Mouse (Mus musculus) left cerebral cortex, adult 8-10 months (tissue): ENCODE measurements around the gene Hacd1. TPM values are rescaled to one million over a fixed set of nuclear protein-coding genes. Genes with fewer than 3 reads are reported as not detected.
A peak's percentile ranks its signal among the peaks of the same experiment; 100 is the strongest.
"Not testable (repeated sequence)": the region's sequence is repeated elsewhere in the genome, so short reads cannot be mapped to it uniquely, and the experiment has no call there.

Source experiments
- DNase-seq, 2 experiments: peaks; one replicate each; pipeline ENCODE4 v3.0.0; 2022; ENCODE audit warnings: low spot score in 2 of 2
- total RNA-seq, 4 experiments: library from RNA; stranded (reverse); gene quantifications; 2 replicates each; pipeline ENCODE4 v1.2.4; 2022

Gene Hacd1
- total RNA-seq = 10 to 100 TPM; 14.2 to 20.5 (median 17.0) TPM

DNA sequence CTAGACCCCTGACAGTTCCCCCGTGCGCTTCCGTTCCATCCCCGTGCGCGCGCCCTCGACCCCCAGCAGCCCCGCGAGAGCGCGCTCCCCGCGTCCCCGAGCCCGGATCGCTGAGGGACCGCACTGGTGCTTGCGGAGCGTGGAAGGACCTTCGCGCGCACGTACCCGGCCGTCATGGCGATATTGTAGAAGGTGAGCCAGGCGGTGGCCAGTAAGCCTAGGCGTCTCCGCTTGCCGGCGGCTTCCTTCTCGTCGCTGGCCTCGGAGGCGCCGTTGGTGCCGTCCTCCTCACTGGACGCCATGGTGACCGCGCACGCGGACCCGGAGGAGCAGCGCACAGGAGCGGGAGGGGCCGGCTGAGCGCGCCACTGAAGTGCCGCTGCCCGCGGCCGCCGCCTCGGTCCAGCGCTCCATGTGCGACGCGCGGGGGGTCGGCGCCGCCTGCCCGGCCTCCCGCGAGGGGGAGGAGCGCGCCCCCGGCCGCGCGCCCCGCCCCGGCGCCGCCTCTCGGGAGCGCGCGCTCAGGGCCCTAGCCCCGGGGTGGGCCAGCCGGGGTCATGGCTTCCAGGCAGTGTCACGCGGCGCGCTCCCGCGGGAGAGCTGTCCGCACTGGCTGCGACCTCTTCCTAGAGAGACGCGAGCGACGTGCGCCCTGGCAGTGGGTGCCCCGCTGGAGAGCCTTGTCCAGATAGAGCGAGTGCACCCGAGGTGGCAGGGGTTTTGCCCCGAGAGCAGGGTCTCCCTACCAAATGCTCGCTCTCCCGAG, at the start of gene Hacd1:
Hacd1 (minus strand) TSS at position 570 of the 766 bp plus-strand sequence.
- DNase-seq = peak; percentile 61 to 75

DNA sequence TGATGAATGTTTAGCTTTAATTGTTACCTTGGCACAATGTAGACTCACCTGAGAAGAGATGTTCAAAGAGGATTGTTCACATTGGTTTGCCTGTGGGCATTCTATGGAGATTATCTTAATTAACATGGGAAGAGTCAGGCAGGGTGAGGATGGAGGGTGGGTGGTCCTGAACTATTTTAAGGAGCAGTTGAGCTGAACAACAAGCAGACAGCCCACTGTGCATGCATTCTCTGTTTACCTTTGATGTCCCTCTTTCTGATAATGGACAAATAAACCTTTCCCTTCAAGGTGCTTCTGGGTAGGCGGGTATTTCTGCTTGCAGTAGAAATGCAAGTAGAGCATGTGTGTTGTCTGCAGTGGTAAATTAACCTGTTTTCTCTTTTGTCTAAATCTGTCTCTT, 48.0 kb upstream of the Hacd1 start:
- DNase-seq = no peak

DNA sequence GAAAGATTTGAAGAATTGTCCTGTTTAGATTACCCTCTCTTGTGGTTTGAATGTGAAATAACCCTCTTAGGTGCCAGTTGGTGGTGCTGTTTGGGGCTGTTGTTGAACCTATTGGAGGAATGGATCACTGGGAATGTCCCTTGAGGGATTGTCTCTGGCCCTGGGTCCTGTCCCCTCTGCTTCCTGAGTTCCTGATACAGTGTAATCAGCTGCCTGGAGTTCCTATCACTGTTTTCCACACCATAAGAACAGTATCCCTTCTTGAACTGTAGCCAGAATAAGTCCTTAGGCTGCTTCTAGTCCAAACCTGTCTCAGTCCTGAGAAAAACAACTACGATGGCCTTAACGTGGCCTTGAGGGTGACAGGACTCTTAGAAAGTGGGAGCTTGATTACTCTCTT, 46.7 kb upstream of the Hacd1 start:
- DNase-seq = no peak

DNA sequence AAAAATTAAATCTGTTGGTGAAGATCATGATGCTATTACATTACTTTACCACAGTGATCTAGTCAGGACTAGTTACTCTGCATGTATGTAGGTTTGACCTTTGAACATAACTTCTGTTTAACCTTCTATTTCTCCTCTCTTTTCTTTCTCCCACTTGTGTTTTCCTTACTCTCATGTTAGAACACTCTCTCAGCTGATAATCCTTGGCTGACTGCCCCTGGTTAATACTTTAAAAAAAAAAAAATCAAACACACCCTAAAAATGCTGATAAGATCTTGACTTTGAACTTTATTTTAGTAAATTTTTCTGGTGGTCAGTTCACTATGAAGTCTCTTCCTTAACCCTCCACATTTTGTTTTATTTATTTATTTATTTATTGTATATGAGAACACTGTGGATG, 44.6 kb upstream of the Hacd1 start:
- no peak for DNase-seq

DNA sequence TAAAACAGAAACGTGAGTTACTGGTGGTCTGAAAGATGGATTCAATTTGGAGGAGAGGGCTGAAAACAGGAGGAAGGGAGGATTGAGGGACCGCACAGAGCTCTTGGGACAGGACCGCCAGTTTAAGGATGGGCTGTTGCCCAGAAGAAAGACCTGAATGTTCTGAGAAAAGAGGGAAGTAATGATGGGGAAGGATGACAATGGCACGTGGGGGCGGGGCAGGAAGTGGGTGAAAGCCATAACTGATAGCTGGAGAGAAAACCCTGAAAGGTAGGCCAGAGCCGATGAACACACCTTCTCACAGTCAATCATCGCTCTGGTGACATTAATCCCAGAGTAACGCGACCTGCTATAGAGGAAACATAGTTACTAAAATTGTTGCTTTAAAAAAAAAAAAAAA, 22.6 kb upstream of the Hacd1 start:
- not testable (repeated sequence) for DNase-seq

DNA sequence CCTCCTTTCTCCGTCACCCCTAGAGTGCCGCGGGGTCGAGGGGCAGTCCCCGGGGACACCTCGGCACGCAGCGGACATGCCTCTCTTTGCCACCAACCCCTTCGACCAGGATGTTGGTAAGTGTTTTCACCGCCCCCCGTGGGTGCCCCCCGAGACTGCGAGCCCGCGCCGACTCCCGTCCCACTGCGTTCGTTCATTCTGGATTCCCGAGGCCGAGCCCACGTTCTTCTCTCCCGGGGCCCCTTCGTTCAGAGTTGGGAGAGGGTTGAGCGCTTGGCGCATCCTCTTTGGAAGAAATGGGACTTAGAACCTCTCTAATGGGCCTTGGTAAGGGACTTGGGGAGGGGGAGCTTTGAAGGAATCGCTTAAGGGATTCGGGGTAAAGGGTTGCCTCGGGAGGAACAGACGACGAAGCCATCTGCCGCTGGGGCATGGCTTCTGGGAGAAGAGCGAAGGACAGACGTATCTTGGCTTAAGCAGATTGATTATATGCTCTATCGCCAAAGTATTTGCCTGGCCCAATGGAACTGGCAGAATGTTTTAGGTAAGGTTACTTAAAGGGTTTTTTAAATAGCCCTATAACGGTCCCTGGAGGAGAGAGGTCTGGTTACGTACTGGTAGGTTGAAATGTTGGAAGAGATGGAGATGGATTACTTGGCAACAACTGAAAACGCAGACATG, 18.4 kb upstream of the Hacd1 start:
- no peak for DNase-seq

DNA sequence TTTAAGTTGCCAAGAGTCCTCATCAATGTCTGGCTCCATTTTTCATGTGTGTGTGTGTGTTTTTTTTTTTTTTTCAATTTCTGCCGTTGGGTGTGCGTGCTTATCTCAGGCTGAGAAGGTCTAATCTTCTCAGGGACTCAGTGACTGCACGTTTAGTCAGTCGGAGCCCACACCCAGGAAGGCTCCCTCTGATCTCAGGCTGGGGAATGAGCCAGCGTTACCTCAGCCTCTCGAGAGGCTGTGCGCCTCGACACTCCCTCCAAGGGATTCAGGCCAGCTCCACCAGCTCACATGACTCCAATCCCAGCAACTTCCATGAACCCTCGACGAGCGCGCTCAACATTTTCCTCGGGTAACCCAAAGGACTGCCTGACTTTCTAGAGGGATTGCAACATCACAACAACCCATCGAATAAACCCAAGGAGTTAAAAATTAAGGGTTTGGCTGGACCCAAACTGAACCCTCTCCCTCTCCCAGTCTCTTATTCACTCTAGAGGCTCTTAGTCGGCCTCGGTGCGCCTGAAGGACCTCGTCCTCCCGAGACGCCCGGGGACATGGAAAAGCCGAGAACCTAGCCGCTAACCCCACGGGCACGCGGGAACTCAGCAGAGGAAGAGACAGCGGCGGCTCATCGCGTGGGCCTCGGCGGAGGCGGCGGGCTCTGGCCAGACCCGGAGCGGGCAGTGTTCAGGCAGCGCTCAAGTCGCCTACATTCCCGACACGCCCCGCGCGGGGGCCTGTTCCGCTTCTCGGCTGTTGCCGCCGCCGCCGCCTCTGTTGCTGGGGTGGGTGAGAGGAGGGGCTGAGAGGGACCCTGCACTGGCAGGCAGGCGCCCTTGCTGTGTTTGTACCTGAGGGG, 17.7 kb upstream of the Hacd1 start, which contains the start of gene Stam:
Stam (plus strand) TSS at position 737 of the 859 bp plus-strand sequence.
- peak; percentile 87 for DNase-seq

DNA sequence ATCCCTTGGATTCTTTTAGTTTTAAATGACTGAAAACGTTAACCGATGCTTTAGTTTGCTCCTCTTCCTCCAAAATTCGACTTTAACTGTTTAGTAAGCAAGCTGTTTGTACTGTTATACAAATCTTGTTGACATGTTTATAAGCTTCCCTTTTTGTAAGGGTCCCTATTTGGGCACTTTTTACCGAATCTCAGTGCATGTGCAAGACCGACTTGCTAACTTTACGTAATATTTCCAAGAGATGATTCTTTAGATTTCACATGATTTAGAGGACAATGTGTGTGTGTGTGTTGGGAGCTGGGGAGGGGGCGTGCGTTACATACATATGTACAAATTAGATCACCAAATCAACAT, 17.1 kb upstream of the Hacd1 start:
- DNase-seq = no peak

DNA sequence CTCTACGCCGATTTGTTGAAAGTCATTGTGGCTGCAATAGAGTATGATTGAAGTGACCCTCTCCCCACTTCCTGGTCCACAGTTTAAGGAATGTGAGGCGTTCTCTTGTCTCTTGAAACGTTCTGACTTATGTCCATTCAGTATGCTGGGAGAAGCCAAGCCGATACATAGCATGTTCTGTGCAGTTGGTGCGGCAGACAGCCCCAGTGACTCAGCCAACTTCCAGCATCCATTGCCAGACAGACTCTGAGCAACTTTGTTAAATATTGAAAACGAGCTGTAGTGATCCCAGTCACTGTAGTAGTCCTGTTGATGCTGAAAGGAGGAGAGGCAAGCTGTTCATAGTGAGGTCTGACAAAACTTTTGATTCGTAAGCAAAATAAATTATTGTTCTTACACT, 14.5 kb upstream of the Hacd1 start:
- DNase-seq = no peak

DNA sequence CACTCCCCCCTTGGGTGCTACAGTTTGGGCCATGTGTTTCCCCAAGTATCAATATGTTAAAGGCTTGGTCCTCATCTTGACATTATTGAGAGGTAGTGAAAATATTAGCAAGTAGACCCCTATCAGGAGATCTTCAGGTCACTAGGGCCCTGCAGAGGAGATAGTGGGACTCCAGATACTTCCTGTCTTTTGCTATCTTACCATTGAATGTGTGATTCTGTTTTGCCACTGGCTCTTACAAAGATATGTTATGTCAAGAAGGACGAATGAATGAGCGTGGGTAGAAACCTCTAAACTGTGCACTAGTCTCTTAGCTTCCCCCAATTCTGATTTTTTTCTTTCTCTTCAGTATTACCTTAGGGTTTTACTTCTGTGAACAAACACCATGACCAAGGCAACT, 13.1 kb upstream of the Hacd1 start:
- no peak for DNase-seq

DNA sequence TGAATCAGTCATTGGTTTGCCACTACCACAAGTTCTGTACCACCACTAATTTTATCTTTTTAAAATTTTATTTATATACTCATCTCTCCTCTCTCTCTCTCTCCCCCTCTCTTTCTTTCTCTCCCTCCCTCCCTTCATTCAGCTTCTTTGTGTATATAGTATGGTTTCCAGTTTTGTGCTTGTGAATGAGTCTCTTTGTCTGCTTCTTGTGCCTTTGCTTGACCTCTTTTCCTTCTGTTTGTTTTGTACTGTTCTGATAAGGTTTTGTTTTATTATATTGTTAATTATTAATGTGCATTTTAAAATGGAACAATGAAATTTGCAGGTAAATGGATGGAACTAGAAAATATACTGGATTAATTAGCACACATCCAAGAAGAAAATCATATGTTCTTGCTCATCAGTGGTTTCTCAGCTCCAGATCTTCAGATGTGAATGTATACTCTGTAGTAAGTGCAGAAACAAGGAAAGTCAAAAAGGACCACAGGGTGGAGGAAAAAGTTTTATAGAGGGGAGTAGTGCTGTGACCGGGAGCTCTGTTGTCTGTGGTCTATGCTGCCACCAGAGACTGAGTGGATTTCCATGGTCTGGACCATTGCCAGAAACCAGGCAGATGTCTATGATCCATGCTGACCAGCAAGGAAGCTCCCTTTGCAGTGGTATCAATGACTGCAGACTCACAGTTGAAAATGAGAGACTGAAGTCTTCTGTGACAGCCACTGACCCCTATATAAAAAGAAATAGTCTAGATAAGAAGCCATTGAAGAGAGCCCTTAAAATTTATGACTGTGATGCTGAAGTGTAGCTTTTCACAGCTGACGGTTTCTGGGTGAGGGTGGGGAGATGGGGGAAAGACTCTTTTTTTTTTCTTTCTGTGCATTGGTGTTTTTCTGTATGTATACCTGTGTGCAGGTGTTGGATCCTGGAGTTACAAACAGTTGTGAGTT, 10.0 kb upstream of the Hacd1 start:
- no peak for DNase-seq

DNA sequence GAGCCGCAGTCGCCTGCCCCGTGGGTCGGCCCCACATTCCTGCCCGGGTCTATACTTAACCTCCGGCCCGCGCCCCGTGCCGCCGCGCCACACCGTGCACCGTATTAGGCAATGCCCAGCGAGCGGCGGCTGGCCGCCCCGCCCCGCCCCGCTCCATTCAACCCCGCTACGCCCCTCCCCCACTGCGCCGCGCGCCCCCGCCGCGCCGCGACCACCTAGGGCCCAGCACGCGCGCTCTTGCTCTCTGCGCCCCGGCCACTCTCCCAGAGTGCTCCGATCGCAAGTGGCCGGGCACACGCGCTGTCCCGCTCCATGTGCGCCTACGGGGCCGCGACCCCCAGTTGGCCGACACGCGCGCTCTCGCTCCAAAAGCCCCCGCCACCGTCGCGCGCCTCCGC, 768 bp downstream of the Hacd1 start:
- DNase-seq = peak in 1 of 2 experiments; percentile 42

DNA sequence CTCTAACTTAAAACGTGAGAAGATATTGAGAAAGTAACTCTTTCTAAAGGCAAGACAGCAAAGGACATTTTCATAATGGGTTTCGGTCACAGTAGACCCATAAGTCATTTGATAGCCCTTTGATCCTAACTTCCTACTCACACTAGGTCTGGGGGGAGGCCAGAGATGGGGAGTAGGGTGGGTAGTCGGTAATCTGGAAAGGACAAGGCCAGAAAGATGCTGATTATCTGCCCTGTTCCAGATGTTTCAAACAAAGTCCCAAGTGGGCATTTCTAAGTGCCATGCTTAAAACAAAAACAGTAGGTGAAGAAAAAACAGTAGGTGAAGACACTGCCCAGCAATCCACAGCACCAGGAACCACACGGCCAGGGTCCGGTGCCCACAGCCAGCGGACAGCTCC, 1.2 kb downstream of the Hacd1 start:
- no peak for DNase-seq

DNA sequence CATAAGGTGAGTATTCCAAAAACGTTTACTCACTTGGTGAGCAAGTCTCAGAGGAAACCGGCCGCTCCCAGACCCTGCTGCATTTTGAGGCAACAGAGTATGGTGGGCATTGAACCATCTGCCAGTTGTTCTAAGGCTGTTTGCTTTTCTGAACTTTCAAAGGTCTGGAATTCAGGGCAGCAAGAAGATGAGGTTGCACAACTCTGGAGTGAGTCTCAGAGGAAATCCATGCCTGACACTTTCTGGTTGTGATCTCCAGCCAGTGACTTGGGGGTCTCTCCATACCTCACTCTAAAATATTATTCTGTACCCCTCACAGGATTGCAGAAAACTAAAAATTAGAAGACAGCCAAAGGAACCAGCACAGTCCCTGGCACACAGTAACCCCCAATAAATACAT, 1.8 kb downstream of the Hacd1 start:
- no peak for DNase-seq

DNA sequence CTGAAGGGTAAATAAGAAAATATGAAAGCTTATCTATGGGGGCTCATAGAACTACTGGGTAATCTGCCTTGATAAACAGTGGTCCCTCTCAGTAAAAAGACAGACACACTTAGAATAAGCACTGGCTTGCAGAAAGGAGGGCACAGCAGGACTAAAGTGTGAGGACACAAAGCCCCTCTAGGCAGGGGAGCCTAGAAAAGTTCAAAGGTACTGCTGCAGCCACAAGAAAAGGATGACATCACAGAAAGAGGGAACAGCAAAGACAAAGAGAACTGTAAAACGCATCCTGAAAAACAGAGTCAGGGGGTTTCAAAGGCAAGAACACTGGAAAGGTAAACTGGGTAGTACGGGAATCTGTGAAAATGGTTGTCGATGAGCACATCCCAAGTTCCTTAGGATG, 2.3 kb downstream of the Hacd1 start:
- no peak for DNase-seq

DNA sequence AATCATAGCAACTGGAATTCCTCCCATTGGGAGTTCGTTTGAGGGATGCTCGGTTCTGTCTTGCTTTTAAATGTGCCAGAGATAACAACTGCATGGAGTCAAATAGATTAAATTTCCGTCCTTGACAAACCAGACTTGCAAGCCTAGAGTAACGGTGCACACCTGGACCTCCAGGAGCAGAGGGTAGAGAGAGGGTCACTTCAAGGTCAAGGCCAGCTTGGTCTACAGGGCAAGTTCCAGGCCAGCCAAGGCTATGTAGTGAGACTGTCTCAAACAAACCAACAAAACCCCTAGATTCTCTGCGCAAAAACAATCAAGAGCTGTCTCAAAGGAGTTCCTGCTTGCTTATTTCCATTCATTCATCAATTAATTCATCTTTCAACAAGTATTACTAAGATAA, 7.1 kb downstream of the Hacd1 start:
- no peak for DNase-seq

DNA sequence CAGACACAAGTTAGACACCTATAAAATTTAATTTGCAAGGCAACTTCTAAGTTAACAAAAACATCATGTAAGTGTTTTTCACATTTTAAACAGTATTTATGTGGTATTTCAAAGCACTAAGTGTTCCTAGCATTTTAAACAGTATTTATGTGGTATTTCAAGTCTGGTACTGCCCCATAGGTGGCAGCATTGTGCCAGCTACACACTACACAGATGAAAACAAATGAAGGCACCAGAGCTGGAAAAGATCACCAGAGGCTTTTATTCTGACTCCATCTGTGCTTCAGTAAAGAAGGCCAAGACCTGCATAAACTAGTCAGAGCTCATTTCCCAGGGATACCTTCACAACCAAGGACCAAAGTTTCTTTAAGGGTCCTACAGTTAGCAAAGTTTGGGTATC, 7.6 kb downstream of the Hacd1 start:
- DNase-seq = peak in 1 of 2 experiments; percentile 61

DNA sequence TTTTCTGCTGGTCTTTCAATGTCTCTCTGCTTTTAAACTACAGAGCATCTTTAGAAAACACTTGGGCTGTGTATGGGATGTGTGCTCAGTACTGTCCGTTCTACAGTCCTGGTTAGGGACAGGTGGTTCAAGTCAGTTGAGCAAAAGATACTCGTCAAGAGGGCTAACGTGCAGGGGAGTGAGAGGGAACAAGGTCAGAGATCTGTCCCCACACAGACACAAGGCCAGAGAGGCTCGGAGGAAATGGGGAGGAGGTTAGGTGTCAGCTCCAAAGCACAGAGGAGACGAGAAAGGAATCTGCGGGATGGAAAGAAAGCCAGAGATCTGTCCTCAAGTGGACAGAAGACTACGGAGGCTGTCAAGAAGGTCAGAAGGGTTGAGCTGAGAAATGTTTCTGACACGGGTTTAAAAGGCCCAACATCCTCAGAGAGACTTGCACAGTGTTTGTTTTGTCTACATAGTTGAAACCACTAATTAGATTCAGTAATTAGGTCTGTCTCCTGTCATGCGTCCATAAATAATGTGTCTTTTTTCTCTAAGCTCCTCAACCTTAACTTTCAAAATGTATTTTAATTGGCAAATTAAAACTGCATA, 12.3 kb downstream of the Hacd1 start:
- DNase-seq = no peak

DNA sequence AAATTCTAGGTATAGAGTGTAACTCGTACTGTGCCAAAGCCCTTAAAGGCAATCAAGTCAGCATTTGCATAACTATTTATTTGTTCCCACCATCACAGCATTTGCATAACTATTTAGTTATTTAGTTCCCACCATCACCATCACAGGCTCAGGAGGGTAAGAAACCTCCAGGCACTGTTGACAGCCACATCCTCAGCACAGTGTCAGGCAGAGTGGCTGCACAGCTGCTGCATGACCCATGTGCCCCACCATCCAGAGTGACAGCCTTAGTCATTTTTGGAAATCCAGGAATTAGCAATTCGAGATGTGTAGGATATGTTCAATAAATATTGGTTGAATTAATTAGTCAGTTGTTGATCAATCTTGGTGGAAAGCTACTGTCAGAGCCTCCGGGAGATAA, 12.9 kb downstream of the Hacd1 start:
- DNase-seq = no peak

DNA sequence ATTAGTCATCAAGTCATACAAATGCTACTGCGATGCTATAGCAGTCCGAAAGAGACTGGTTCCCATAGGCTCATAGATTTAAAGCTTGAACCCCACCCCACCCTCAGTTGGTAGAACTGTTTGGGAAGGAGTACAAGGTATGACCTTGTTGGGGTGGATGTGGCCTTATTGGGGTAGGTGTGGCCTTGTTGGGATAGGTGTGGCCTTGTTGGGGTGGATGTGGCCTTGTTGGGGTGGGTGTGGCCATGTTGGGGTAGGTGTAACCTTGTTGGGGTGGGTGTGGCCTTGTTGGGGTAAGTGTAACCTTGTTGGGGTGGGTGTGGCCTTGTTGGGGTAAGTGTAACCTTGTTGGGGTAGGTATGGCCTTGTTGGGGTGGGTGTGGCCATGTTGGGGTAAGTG, 14.7 kb downstream of the Hacd1 start:
- DNase-seq = no peak

DNA sequence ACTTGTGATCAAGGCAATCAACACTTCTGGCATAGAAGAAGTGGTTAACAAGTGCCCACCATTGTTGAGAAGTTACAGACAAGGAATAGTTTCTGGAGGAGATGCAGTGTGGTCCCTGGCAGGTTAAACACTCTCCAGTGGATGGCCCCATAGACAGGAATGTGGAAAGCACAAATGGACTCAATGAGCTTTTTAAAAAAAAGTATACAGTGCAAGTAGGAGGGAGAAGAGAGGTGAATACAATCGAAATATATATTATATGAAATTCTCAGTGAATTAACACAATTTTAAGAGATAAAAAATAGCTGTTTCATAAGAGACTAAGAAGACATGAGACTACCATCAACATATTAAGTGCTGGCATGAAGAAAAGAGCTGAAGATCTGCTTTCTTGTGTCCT, 36.7 kb downstream of the Hacd1 start:
- no peak for DNase-seq
